Mouse (Mus musculus): ENCODE data around the gene Fam189a1.

Fam189a1 gene

GRCm38 (mm10) chr7:64871987-64872742 is 284.2 kb downstream of the Fam189a1 start:
- no peak for DNase-seq

GRCm38 (mm10) chr7:64869549-64870065 is 286.8 kb downstream of the Fam189a1 start:
- DNase-seq = no peak

- DNase-seq = peak; percentile 2
Observed at GRCm38 (mm10) chr7:64863538-64863937, 292.8 kb downstream of the Fam189a1 start.

- DNase-seq = no peak
Observed at GRCm38 (mm10) chr7:64862978-64863377, 293.4 kb downstream of the Fam189a1 start.

- DNase-seq = no peak
Observed at GRCm38 (mm10) chr7:64856526-64857082, 299.8 kb downstream of the Fam189a1 start.

GRCm38 (mm10) chr7:64855976-64856375 is 300.4 kb downstream of the Fam189a1 start:
- no peak for DNase-seq

- no peak for DNase-seq
Observed at GRCm38 (mm10) chr7:64855389-64855927, 300.9 kb downstream of the Fam189a1 start.

GRCm38 (mm10) chr7:64850791-64851190 is 305.6 kb downstream of the Fam189a1 start:
- peak; percentile 23 for DNase-seq

- no peak for DNase-seq
Observed at GRCm38 (mm10) chr7:64847366-64847899, 308.9 kb downstream of the Fam189a1 start.

- DNase-seq = no peak
Observed at GRCm38 (mm10) chr7:64846061-64846460, 310.3 kb downstream of the Fam189a1 start.

GRCm38 (mm10) chr7:64840946-64841659 is 315.3 kb downstream of the Fam189a1 start:
- no peak for DNase-seq

- DNase-seq = no peak
Observed at GRCm38 (mm10) chr7:64840576-64840895, 315.8 kb downstream of the Fam189a1 start.

GRCm38 (mm10) chr7:64839801-64840575 is 316.4 kb downstream of the Fam189a1 start:
- peak; percentile 50 for DNase-seq

- DNase-seq = no peak
Observed at GRCm38 (mm10) chr7:64839281-64839680, 317.1 kb downstream of the Fam189a1 start.

GRCm38 (mm10) chr7:64830214-64830995 is 326.0 kb downstream of the Fam189a1 start:
- no peak for DNase-seq

- DNase-seq = no peak
Observed at GRCm38 (mm10) chr7:64821081-64821480, 335.3 kb downstream of the Fam189a1 start.

- DNase-seq = no peak
Observed at GRCm38 (mm10) chr7:64819683-64820082, 336.7 kb downstream of the Fam189a1 start.

- peak; percentile 3 for DNase-seq
Observed at GRCm38 (mm10) chr7:64808876-64809275, 347.5 kb downstream of the Fam189a1 start.

GRCm38 (mm10) chr7:64805100-64805499 is 351.3 kb downstream of the Fam189a1 start:
- DNase-seq = no peak

- DNase-seq = no peak
Observed at GRCm38 (mm10) chr7:64795554-64795953, 360.8 kb downstream of the Fam189a1 start.

GRCm38 (mm10) chr7:64792031-64792430 is 364.3 kb downstream of the Fam189a1 start:
- DNase-seq = peak; percentile 21

- no peak for DNase-seq
Observed at GRCm38 (mm10) chr7:64791145-64791544, 365.2 kb downstream of the Fam189a1 start.
